Mouse (Mus musculus): ENCODE results near the gene Ets1.

DNA sequence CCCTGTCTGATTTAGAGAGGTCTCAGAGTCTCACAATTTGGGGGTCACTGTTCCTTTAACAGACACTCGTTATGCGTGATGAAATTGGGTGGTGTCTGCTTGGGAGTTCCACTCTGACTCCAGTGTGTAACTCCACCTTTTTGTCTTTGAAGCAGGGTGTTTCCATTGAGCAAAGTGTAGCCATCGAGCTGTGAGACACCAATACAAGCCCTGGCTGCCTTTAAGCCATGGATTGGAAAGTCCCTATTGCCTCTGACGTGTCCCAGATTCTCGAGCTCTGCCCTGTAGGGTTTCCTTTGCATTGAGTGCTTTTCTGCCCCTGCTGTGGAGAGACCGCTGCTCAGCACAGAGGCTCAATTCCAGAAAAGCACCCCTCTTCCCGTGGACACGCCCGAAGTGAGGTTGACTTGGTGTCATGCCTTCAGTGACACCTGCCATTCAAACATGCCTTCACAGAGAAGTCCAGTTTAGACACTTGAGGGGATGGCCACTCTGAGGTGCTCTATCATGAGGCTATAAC lies 107.7 kb downstream of the Ets1 start:
- TF ChIP-seq CTCF (IDR thresholded peaks at IDR 0.05; ENCODE audit: low read depth, low read length) (no peak), EP300 (IDR thresholded peaks at IDR 0.05; ENCODE audit: insufficient read depth, low read depth, low read length) (no peak), POLR2A (IDR thresholded peaks at IDR 0.05; ENCODE audit: insufficient read depth, low read length) (no peak)

Measured in ES-Bruce4 (cell line).